Mouse (Mus musculus): ENCODE measurements around the gene Npas3. TPM values are rescaled to one million over a fixed set of nuclear protein-coding genes. Genes with fewer than 3 reads are reported as not detected.

The Npas3 gene
- total RNA-seq, 1 experiment from 2014 or later, result not detected

DNA sequence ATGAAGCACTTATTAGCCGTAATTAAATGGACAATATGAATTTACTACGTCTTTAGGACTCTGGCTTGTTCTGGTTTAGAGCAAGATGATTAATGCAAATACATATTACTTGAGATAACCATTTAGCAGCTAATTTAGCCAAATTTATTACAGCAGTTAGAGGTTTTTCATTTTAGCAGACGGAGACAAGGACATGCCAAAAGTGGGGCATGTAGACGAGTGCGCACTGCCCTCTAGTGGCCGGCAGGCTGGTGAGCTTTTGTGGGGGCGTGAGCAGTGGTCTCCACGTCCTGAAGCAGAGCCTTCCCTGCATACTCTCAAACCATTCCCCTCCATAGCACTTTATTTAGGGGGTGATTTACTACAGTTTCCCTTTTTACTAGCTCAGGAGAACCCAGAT lies 812.3 kb downstream of the Npas3 start:
- no peak for ATAC-seq (replicated peaks; ENCODE audit: insufficient number of reproducible peaks, low FRiP score, low TSS enrichment, poor library complexity, severe bottlenecking)

DNA sequence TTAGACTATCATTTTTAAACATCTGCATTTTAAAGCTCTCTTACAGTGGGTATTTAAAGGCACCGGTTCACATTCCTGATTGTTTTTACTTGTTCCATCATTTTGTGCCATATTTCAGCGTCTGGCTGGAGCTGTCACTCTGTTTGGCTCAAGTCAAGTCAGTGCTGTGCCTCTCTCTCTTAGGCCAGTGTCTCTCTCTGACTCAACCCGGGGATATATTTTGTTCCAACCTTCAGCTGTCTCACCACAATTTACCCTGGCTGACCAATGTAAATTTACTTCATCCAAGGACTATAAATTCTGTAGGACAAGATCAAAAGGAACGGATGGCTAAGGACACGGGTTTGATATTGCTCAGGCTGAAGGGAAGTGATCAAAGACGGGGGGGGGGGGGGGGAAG lies 812.7 kb downstream of the Npas3 start:
- ATAC-seq (replicated peaks; ENCODE audit: insufficient number of reproducible peaks, low FRiP score, low TSS enrichment, poor library complexity, severe bottlenecking), result no peak

DNA sequence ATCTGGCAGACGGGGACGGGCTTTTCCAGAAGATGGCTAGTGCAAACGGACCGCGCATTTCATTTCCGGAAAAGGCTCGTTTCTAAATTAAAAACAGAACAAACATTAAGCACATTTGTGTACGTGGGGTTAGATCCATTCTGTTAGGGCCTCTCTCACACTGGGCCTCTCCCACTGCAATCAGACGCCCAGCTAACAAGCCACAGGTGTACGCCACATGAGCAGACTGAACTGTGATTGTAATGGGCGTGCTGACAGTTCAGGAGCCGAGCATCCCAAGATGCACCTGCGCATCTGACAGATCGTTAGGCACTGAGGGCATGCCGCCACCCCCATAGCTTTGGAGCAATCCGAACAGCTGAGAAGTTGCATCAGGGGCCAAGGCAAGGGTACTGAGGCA lies 816.5 kb downstream of the Npas3 start:
- ATAC-seq (replicated peaks; ENCODE audit: insufficient number of reproducible peaks, low FRiP score, low TSS enrichment, poor library complexity, severe bottlenecking), result no peak

DNA sequence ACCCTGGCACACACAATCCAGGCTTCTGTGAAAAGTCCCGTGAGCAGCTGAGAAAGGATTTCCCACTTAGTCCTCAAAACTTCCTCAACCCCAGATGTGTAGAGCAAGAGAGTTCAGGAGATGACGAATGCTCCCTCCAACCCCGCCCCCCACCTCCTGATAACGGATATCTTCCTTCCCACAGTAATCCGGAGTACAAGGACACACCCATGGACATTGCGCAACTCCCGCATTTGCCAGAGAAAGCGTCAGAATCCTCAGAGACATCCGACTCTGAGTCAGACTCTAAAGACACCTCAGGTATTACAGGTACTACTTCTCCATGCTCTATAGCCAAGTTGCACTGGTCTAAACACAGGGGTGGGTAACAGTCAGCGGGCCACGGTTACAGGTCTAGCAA lies 817.1 kb downstream of the Npas3 start:
- no peak for ATAC-seq (replicated peaks; ENCODE audit: insufficient number of reproducible peaks, low FRiP score, low TSS enrichment, poor library complexity, severe bottlenecking)

DNA sequence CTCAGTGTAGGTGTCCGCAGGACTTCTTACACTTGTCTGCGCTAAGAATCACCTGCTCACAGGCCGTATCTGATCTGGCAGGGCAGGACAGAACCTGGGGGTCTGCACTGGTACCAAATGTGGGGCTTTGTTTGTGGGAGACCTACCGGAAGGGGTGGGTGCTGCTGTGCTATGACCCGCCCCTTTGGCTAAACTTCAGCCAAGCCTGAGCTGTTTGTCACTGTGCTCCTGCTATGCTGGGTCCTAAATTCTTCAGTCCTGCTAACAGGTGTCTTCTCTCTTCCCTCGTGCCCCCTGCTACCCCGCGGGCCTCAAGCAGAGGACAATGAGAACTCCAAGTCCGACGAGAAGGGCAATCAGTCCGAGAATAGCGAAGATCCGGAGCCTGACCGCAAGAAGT lies 818.9 kb downstream of the Npas3 start:
- no peak for ATAC-seq (replicated peaks; ENCODE audit: insufficient number of reproducible peaks, low FRiP score, low TSS enrichment, poor library complexity, severe bottlenecking)

DNA sequence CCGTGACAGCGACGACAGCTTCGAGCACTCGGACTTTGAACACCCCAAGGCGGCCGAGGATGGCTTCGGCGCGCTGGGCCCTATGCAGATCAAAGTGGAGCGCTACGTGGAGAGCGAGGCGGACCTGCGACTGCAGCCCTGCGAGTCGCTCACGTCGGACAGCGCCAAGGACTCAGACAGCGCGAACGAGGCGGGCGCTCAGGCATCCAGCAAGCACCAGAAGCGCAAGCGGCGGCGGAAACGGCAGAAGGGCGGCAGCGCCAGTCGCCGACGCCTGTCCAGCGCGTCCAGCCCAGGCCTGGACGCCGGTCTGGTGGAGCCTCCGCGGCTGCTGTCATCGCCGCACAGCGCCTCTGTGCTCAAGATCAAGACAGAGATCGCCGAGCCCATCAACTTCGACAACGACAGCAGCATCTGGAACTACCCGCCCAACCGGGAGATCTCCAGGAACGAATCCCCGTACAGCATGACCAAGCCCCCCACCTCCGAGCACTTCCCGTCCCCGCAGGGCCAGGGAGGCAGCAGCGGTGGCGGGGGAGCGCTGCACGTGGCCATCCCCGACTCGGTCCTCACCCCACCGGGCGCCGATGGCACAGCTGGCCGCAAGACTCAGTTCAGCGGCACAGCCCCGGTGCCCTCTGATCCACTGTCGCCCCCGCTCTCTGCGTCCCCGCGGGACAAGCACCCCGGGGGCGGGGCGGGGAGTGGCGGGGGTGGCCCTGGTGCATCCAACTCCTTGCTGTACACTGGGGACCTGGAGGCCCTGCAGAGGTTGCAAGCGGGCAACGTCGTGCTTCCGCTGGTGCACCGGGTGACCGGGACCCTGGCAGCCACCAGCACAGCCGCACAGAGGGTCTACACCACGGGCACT lies 819.6 kb downstream of the Npas3 start:
- ATAC-seq (replicated peaks; ENCODE audit: insufficient number of reproducible peaks, low FRiP score, low TSS enrichment, poor library complexity, severe bottlenecking), result no peak

DNA sequence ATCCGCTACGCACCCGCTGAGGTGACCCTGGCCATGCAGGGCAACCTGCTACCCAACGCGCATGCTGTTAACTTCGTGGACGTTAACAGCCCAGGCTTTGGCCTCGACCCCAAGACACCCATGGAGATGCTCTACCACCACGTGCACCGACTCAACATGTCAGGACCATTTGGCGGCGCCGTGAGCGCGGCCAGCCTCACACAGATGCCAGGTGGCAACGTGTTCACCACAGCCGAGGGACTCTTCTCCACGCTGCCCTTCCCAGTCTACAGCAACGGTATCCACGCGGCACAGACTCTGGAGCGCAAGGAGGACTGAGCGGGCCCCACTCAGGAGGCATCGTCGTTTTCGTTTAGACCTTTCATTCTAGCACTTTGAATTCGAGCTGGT lies 820.3 kb downstream of the Npas3 start:
- ATAC-seq (replicated peaks; ENCODE audit: insufficient number of reproducible peaks, low FRiP score, low TSS enrichment, poor library complexity, severe bottlenecking), result no peak

DNA sequence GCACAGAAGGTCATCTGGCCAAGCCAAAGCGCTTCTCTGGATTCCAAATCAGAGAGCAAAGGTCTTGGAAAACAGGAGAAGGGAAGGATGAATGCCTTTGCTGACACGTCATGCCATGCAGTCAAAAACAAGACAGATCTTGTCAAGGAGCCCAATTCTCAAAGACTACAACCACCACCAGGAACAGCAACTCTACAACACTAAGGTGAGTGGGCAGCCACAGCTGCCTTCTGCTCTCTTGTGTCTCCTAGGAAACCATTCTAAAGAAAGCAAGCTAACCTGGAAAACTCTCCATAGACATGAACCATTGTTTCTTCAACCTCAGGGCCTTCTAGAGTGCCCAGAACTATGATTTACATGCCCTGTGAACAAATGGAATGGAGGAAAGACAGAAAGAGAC lies 825.5 kb downstream of the Npas3 start:
- ATAC-seq (replicated peaks; ENCODE audit: insufficient number of reproducible peaks, low FRiP score, low TSS enrichment, poor library complexity, severe bottlenecking), result no peak

DNA sequence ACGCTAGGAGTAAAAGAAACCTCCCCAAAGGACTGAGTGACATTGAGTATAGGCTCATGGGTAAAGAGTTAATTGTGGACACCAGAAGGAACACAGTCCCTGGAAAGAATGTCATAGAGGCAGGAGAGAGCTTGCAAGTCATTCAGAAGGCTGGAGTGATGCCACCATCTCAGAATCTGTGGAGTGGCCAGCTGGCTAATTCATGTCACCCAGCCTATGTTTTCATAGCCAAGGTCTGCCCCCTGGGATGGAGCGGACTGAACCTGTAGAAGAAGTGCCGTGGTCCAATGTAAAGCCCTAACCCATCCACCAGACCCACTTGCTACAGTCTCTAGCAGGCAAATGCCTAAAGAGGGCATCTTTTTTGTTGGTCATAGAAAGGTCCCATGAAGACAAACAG lies 832.5 kb downstream of the Npas3 start:
- no peak for ATAC-seq (replicated peaks; ENCODE audit: insufficient number of reproducible peaks, low FRiP score, low TSS enrichment, poor library complexity, severe bottlenecking)

DNA sequence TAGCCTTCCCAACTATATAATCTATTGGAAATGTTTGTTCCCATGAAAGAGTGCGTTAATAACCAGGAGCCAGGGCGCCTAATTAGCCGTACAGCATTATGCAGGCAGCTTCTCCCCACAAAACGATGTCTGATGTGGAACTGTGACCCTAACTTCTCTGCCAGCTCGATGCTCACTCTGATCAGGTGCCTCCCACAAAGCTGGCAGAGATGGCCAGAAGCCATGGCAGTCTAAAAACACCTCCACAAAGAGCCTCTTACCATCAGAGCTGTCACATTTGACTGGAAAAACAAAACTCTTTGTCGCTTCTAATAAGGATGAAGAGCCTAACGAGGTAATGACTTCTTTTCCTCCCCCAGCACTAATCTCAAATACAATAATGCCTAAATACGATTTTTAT lies 845.3 kb downstream of the Npas3 start:
- ATAC-seq (replicated peaks; ENCODE audit: insufficient number of reproducible peaks, low FRiP score, low TSS enrichment, poor library complexity, severe bottlenecking), result no peak

DNA sequence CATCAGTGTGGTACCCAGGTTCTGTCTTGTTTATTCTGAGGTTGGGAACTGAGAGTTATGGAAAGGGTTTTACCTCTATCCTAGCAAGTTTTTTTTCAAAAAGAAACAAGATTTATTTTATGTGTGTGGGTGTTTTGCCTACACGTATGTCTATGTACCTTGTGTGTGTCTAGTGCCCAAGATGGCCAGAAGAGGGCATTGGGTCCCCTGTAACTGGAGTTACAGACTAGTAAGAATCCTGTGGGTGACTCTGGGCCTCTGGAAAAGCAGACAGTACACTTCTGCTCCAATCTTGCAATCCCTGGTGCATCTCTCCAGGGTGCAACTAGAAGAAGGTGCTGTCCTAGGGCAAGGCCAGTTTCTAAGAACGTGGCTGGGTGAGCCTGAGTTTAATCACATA lies 848.0 kb downstream of the Npas3 start:
- ATAC-seq (replicated peaks; ENCODE audit: insufficient number of reproducible peaks, low FRiP score, low TSS enrichment, poor library complexity, severe bottlenecking), result no peak

DNA sequence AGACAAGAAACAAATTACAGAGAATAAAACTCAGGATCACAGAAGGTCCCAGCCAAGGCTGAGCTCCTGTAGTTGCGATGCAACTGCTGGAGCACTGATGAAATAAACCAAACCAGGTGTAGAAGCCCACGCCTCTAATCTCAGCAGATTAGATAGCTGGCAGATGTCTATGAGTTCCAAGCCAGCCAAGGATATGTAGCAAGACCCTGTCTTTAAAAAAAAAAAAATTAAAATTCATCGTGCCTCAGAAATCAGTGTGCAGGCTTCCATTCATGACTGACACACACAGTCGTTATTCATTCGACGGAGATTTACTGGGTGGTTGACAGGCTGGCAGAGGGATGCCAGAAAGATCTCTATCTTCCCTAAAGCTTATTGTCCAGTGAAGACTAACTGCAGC lies 849.7 kb downstream of the Npas3 start:
- no peak for ATAC-seq (replicated peaks; ENCODE audit: insufficient number of reproducible peaks, low FRiP score, low TSS enrichment, poor library complexity, severe bottlenecking)

DNA sequence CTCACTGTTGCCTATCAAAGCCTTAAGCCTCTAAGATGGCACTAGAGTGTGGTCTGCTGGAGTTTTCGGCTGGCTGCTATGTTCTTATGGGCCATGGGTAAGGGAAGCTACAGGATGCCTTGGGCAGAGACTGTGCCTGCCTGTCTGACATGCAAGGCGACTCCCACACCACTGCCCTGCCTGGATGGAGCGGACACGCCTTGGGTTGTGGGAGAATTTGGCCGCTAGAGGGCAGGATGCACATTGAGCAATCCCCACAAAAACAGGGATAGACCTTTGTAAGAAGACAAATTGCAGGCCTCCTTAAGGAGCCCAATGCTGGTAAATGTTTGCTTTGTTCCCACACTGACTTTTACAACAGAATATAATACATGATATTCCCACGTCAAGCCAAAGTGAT lies 850.3 kb downstream of the Npas3 start:
- ATAC-seq (replicated peaks; ENCODE audit: insufficient number of reproducible peaks, low FRiP score, low TSS enrichment, poor library complexity, severe bottlenecking), result no peak

DNA sequence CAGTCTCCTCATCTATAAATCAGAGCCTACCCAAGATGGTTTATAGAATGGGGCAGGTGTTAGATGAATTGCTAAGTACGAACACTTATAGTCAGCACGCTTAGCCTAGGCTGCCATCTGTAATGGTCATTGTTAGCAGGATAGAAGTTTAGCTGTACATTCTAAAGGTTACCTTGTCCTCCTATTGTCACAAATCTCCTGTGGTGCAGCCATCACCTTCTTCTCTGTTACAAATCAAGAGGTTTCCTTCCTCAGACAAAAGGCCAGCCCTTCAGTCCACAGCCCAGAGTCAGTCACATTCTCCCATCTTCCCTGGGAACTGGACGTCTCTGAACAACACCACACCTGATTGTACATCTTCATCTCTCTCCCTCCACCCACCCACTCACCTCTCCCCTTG lies 851.0 kb downstream of the Npas3 start:
- no peak for ATAC-seq (replicated peaks; ENCODE audit: insufficient number of reproducible peaks, low FRiP score, low TSS enrichment, poor library complexity, severe bottlenecking)

DNA sequence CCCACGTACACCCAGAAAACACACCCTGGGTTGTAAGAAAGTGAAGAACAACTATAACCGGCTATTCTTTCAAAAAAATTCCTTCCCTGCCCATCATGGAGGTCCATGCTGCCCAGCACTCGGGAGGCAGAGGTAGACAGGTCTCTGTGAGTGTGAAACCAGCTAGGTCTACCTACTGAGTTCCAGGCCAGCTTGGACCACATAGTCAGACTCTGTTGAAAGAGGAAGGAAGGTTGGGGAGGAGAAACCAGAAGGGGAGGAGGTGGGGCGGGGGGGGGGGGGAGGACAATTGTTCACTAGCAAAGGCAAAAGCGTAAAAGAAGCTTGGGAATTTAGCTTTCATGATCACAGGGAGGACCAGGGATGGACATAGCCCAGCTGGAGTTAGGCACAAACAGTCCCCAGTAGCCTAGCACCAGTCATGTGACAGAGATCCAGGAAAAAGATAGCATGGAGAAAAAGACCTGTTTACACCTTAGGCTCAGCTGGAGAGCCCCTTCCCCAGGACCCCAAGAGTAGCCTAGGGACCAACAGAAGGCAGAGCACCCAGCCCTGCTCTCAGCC lies 852.9 kb downstream of the Npas3 start:
- no peak for ATAC-seq (replicated peaks; ENCODE audit: insufficient number of reproducible peaks, low FRiP score, low TSS enrichment, poor library complexity, severe bottlenecking)

DNA sequence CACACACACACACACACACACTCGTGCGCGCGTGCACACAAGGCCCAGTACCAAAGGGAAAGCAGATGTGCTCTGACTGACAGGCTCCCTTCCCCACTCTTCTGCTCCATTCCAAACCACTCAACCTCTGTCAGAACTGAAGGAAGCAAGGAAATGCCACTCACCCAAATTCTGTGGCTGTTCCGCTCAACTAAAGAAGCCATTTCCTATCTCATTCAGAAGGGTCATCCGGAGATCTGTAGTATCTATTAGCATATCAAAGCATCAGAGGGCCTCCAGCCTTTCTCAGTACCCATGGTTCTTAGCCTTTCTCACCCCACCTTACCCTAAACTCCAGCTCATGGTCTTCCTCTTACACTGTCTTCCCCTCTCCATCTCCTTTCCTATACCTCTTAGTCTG lies 854.0 kb downstream of the Npas3 start:
- no peak for ATAC-seq (replicated peaks; ENCODE audit: insufficient number of reproducible peaks, low FRiP score, low TSS enrichment, poor library complexity, severe bottlenecking)

DNA sequence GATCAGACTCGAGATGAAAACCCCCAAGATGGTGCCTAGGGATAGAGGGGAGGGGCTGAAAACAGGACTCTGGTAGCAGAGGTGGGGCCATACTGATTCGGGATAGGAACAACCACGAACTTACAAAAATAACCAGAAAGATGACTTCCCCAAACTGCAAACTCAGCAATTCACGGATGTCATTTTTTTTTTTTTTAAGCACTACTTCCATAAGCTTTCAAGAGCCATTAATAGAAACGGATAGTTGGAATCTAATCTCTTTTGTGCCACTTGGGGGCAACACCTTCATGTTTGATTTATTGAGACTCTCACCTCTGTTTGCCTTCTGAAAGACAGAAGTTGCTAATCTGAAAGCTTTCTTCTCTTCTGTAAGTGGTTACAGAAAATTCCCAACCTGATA lies 857.1 kb downstream of the Npas3 start:
- no peak for ATAC-seq (replicated peaks; ENCODE audit: insufficient number of reproducible peaks, low FRiP score, low TSS enrichment, poor library complexity, severe bottlenecking)

DNA sequence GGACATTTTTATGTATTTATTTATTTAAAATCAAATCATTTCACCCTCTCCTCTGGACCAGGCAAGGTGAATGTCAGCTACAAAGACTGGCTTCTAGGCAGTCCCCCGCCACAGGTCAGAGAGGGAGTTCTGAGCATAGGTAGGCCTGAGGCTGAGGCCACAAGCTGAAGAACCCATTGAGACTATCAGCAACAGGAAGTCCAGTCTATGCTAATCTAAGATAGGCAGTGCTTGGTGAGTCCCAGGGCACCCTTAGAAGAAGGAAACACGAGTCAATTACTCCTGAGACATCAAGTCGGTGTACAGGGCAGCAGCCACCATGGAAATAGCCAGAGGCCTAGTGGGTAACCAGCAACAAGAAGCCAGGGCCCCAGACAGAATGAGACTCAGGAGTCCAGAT lies 857.5 kb downstream of the Npas3 start:
- no peak for ATAC-seq (replicated peaks; ENCODE audit: insufficient number of reproducible peaks, low FRiP score, low TSS enrichment, poor library complexity, severe bottlenecking)

DNA sequence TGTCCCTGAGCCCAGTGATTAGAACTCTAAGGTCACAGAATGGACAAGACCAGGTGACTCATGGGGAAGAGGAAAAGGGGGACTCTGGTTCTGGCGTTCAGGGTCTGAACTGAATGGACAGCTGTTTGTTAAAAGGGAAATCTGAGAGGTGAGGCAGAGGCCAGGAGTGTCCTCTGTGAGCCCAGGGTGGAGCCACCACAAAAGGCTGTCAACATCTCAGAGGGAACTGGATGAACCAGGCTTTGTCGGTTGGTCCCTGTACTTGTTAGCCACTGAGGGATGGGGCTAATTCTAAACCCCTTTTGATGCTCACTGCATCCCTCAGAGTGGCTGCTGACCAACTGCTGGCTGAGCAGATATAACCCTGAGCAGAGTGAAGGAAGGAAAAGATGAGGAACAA lies 861.9 kb downstream of the Npas3 start:
- no peak for ATAC-seq (replicated peaks; ENCODE audit: insufficient number of reproducible peaks, low FRiP score, low TSS enrichment, poor library complexity, severe bottlenecking)

DNA sequence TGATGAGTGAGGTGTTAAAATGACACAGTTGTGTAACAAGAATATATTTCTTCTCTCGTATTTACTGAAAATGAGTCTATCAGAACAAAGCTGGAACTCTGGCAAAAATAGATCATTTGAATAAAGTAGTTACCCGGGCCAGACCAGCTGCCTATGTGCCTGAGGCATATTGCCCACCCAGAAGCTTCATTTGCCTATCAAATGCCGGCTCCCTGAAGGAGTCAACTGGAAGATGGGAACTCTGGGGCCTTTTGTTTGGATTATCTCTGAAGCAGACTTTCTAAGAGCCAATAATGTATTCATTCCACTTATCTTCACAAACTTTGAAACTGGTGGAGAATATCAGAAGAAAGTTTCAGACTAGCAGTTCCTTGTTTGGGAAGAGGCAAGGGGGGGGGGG lies 862.5 kb downstream of the Npas3 start:
- no peak for ATAC-seq (replicated peaks; ENCODE audit: insufficient number of reproducible peaks, low FRiP score, low TSS enrichment, poor library complexity, severe bottlenecking)

DNA sequence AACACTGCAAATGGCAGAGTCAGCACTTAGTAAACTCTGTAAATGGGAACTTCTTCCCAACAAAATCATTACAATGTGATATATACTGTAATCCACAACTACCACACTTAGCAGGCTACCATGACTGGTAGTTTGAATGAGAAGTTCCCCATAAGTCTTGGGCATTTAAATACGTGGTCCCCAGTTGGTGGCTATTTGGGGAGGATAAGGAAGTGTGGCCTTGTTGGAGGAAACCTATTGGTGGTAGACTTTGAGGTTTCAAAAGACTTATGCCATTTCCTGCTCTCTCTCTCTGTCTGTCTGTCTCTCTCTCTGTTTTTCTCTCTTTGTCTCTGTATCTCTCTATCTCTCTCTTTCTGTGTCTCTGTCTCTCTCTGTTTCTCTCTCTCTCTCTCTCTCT lies 871.9 kb downstream of the Npas3 start:
- ATAC-seq (replicated peaks; ENCODE audit: insufficient number of reproducible peaks, low FRiP score, low TSS enrichment, poor library complexity, severe bottlenecking), result no peak
